Mouse (Mus musculus): Measurements from ENCODE around the gene Rbms3.

The Rbms3 gene

GRCm38 (mm10) chr9:117028586-117028985 lies 601.1 kb downstream of the Rbms3 start:
- DNase-seq, result no peak

GRCm38 (mm10) chr9:117022086-117022485 lies 607.6 kb downstream of the Rbms3 start:
- DNase-seq, result no peak

GRCm38 (mm10) chr9:117021506-117021905 lies 608.2 kb downstream of the Rbms3 start:
- no peak for DNase-seq

- no peak for DNase-seq
Observed at GRCm38 (mm10) chr9:117020216-117020615, 609.5 kb downstream of the Rbms3 start.

GRCm38 (mm10) chr9:117018741-117019163 lies 611.0 kb downstream of the Rbms3 start:
- no peak for DNase-seq

- no peak for DNase-seq
Observed at GRCm38 (mm10) chr9:117018301-117018700, 611.4 kb downstream of the Rbms3 start.

GRCm38 (mm10) chr9:117016605-117017319 lies 613.0 kb downstream of the Rbms3 start:
- DNase-seq, result no peak

- DNase-seq, result no peak
Observed at GRCm38 (mm10) chr9:117013386-117013785, 616.3 kb downstream of the Rbms3 start.

- no peak for DNase-seq
Observed at GRCm38 (mm10) chr9:117010801-117011200, 618.9 kb downstream of the Rbms3 start.

- no peak for DNase-seq
Observed at GRCm38 (mm10) chr9:117008194-117008593, 621.5 kb downstream of the Rbms3 start.

- DNase-seq, result no peak
Observed at GRCm38 (mm10) chr9:117002083-117002482, 627.6 kb downstream of the Rbms3 start.

GRCm38 (mm10) chr9:116999186-116999585 lies 630.5 kb downstream of the Rbms3 start:
- no peak for DNase-seq

GRCm38 (mm10) chr9:116990321-116990720 lies 639.4 kb downstream of the Rbms3 start:
- DNase-seq, result no peak

- no peak for DNase-seq
Observed at GRCm38 (mm10) chr9:116980801-116981200, 648.9 kb downstream of the Rbms3 start.

GRCm38 (mm10) chr9:116977428-116977827 lies 652.3 kb downstream of the Rbms3 start:
- no peak for DNase-seq

- no peak for DNase-seq
Observed at GRCm38 (mm10) chr9:116976575-116977408, 652.9 kb downstream of the Rbms3 start.

GRCm38 (mm10) chr9:116975269-116975668 lies 654.4 kb downstream of the Rbms3 start:
- no peak for DNase-seq

- DNase-seq, result no peak
Observed at GRCm38 (mm10) chr9:116974134-116974533, 655.6 kb downstream of the Rbms3 start.

GRCm38 (mm10) chr9:116973594-116973993 lies 656.1 kb downstream of the Rbms3 start:
- no peak for DNase-seq

- no peak for DNase-seq
Observed at GRCm38 (mm10) chr9:116967317-116967716, 662.4 kb downstream of the Rbms3 start.

- no peak for DNase-seq
Observed at GRCm38 (mm10) chr9:116965691-116966090, 664.0 kb downstream of the Rbms3 start.

GRCm38 (mm10) chr9:116956156-116956555 lies 673.6 kb downstream of the Rbms3 start:
- DNase-seq, result no peak

GRCm38 (mm10) chr9:116948211-116948610 lies 681.5 kb downstream of the Rbms3 start:
- DNase-seq, result no peak

- DNase-seq, result no peak
Observed at GRCm38 (mm10) chr9:116947369-116947768, 682.3 kb downstream of the Rbms3 start.

Measured in right cerebral cortex, postnatal 25 days (tissue).